Mouse (Mus musculus) liver, adult 2 months (tissue): ENCODE results near the gene Gm20873.
"Not testable (repeated sequence)": the region's sequence is repeated elsewhere in the genome, so short reads cannot be mapped to it uniquely, and the experiment has no call there.

ENCODE experiments used
- CTCF ChIP-seq: fragments of 200-500 bp; IDR thresholded peaks from 2 replicates; pipeline ENCODE4 v1.5.1; 2011; ENCODE audit warnings: low read depth, low read length, control low read depth
- POLR2A ChIP-seq: fragments of 200-500 bp; IDR thresholded peaks from 2 replicates; pipeline ENCODE4 v1.6.1; 2011; ENCODE audit warnings: low read length, control low read depth; ENCODE audit not compliant: insufficient read depth; ENCODE audit errors: extremely low read depth

- TF ChIP-seq POLR2A, CTCF: not testable (repeated sequence)
These were observed 29.0 kb upstream of the Gm20873 start, which contains the start of gene Gm21746 for GRCm38 (mm10) chrY:6237895-6238294.
